Mouse (Mus musculus) c-Kit-positive CD71-negative TER-119-negative erythroid progenitor cells, embryonic 14.5 days (primary cell): ENCODE results near the gene Snrpb2.
A peak's percentile ranks its signal among the peaks of the same experiment; 100 is the strongest.

ENCODE experiments used
- DNase-seq: peaks from one replicate; pipeline ENCODE4 v3.0.0-alpha.2; 2013; ENCODE audit warnings: low read depth

Gene Snrpb2

DNA sequence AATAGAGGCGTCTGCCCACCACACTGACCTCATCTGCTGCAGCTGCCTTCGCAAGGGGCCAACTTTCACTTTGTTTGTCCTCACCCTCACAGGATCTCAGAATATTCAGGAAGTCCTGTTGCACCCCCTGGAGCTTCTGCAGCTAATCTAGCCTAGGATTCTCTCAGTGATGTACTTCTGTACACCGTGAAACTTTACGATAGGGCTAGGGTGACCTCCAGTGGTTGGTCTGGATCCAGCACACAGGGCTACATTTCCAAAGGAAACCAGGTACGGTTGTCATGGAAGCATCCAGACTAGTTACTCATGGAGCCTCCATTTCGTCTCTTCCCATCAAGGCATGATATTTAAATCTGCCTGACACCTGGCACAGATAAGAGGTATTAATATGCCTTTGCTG is 30.9 kb downstream of the Snrpb2 start:
- DNase-seq, result peak; percentile 18

DNA sequence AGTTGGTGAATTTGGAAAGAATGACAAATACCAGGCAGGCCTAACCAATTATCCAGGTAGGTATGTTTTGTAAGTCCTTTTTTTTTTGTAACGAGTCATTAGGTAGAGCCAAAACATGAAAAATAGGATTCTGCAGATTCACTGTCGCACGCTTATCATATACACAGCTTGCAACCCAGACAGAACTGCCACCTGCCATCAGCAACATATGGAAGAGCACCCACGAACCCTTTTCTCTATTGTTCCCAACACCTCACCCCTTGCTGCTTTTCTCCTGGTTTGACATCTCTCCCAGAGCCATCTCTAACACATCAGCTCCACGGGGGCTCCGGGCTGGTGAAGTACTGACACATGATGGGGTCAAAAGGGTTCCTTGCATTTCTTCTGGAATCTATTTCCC is 31.9 kb downstream of the Snrpb2 start:
- DNase-seq, result no peak

DNA sequence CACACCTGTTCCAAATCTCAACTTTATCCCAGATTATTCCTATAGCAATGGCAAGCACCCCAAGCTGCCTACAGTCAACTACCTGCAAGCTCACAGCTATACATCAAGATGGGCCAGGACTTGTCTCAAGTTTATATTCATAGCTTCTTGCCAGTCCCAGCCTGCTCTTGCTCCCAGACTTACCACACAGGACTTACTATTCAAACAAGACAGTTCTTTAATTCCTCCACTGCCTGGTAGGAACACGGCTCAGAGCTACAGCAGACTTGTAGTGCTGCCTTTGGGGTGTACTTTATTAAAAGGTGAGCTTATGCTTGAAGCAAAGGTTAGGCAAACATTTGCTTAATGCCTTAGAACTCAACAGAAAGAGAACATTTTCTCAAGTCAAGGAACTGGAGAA is 34.3 kb downstream of the Snrpb2 start:
- DNase-seq, result no peak

DNA sequence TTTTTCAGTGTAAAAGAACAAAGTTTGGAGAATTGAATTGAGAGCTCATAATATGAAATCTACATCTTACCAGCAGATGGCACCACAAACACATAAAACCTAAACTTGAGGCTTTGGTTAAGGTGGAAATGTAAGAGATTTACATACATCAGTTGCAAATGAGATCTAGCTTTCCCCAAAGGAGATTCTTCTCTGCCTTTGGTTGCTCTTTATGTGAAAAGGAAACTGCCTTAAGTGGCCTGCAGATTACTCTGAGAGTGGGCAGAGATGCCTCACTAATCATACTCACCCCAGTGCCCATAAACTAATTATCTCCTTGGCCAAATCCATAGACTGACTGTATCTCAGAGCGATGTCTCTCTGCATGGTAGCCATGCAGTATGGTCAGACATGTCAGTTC is 51.0 kb downstream of the Snrpb2 start:
- DNase-seq, result peak; percentile 12

DNA sequence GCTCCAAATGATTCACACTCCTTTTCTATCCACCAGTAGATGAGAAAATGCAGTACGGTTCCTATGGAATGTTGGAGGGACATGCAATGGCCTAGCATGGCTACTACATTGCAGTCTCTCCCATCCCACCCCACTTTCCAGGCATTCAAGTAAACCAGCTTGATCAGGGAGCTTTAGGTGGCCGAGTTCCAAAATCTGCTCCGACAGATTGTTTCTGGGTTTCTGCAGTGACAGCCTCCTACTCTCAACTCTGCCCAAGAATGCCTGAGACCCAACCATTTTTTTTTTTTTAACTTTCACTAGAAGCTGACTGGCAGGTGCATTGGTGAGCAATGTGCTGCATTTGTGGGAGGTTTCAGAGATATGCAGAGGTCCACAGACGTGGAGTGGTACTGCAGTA is 51.9 kb downstream of the Snrpb2 start:
- DNase-seq, result no peak

DNA sequence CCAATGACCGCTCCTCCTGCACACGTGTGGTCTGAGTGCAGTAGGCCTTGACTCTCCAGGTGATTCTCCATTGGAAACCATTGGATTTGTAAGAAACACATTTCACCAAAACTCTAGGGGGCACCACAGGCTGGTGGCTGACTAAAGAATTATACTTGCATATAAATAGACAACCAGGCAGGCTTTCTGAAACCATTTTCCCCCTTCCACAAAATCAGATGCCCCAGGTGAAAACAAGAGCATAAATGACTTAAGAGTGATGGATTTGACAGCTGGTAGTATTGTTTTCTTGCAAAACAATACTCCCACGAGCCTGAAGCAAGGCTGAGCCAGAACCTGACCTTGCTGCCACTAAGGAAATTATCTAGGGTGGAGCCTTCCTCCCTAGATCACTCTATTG is 54.6 kb downstream of the Snrpb2 start:
- DNase-seq, result no peak

DNA sequence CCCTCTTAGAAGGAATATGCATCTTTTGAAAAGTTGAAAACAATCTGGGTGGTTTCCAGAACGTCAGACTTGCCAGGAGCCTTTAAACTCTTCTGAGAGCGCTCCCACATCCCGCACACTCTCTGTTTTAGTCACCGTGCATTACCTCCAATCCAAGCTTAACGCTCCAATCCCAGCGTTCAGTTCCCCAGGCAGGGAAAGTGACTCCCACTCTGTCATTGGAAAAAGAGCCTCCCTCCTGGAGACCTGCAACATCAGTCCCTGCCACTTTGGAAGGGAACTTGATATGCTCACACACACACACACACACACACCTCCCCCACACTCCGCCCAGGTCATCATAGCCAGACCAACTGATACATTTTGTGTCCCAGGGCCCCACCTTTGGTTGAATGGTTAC is 55.4 kb downstream of the Snrpb2 start:
- no peak for DNase-seq
